Mouse (Mus musculus) MEL (cell line): Measurements from ENCODE around the gene Rhbdl2.

Experiments
- CTCF ChIP-seq, 3 experiments: IDR thresholded peaks in 2 of 3; conservative IDR thresholded peaks in 1 of 3; 2 replicates each; pipeline ENCODE4 v1.5.1; 2011 to 2012; ENCODE audit warnings: low read length in 3 of 3, low read depth in 2 of 3, mild to moderate bottlenecking in 2 of 3, improper control_type of control experiment in 1 of 3, inconsistent platforms in 1 of 3, mixed read lengths in 1 of 3, moderate library complexity in 1 of 3; ENCODE audit not compliant: control insufficient read depth in 1 of 3, insufficient read depth in 1 of 3, poor library complexity in 1 of 3, severe bottlenecking in 1 of 3
- GATA1 ChIP-seq: IDR thresholded peaks from 2 replicates; pipeline ENCODE4 v1.6.1; 2011; ENCODE audit warnings: low read depth, low read length, improper control_type of control experiment
- MEF2A ChIP-seq: IDR thresholded peaks from 2 replicates; pipeline ENCODE4 v1.6.1; 2014; ENCODE audit warnings: low read depth, mild to moderate bottlenecking, inconsistent platforms, low read length, improper control_type of control experiment; ENCODE audit not compliant: poor library complexity, insufficient replicate concordance, severe bottlenecking; ENCODE audit errors: extremely low read depth
- MXI1 ChIP-seq: IDR thresholded peaks from 2 replicates; pipeline ENCODE4 v1.6.1; 2011; ENCODE audit warnings: mild to moderate bottlenecking, low read depth, low read length, improper control_type of control experiment
- MYC ChIP-seq: IDR thresholded peaks from 2 replicates; pipeline ENCODE4 v1.6.1; 2011; ENCODE audit warnings: low read depth, mild to moderate bottlenecking, low read length, improper control_type of control experiment, moderate library complexity
- POLR2A ChIP-seq, 2 experiments: IDR thresholded peaks; 2 replicates each; pipeline ENCODE4 v1.6.1; 2011 to 2012; ENCODE audit warnings: low read length in 2 of 2, mild to moderate bottlenecking in 2 of 2, control low read depth in 1 of 2, improper control_type of control experiment in 1 of 2, low read depth in 1 of 2, moderate library complexity in 1 of 2; ENCODE audit not compliant: control insufficient read depth in 1 of 2, insufficient read depth in 1 of 2, poor library complexity in 1 of 2
- RAD21 ChIP-seq: IDR thresholded peaks from 2 replicates; pipeline ENCODE4 v1.6.1; 2011; ENCODE audit warnings: mild to moderate bottlenecking, low read depth, low read length, improper control_type of control experiment
- SIN3A ChIP-seq: IDR thresholded peaks from 2 replicates; pipeline ENCODE4 v1.6.1; 2012; ENCODE audit warnings: low read length, improper control_type of control experiment, inconsistent platforms
- TCF12 ChIP-seq: IDR thresholded peaks from 2 replicates; pipeline ENCODE4 v1.6.1; 2014; ENCODE audit warnings: low read depth, mild to moderate bottlenecking, inconsistent platforms, low read length, improper control_type of control experiment, moderate library complexity
- USF1 ChIP-seq: IDR thresholded peaks from 2 replicates; pipeline ENCODE4 v1.6.1; 2014; ENCODE audit warnings: low read depth, mild to moderate bottlenecking, inconsistent platforms, low read length, improper control_type of control experiment, moderate library complexity
- ZKSCAN1 ChIP-seq: IDR thresholded peaks from 2 replicates; pipeline ENCODE4 v1.6.1; 2012; ENCODE audit warnings: low read depth, mild to moderate bottlenecking, inconsistent platforms, low read length, improper control_type of control experiment, moderate library complexity

DNA sequence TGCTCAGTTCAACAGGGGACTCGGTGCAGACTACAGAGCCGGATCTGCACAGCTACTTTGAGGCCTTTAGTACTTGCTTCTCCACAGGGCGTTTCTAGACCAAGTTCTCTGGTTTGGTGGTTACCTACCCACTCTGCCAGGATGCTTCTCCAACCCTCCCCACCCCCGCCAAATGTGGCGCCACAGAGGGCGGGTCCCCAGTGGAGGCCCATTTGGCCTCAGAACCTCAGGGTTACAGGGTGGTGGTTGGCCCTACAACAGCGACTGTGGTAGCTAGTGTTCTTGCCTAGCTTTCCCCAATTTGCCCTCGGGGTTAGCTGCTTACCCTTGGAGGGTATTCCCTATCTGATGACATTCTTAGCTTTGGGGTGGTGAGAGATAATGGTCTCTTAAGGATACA lies 54.5 kb downstream of the Rhbdl2 start:
- TF ChIP-seq CTCF (IDR thresholded peaks at IDR 0.05 in 2 of 3, conservative IDR thresholded peaks at IDR 0.05 in 1 of 3; ENCODE audit: control insufficient read depth in 1 of 3, insufficient read depth in 1 of 3, low read depth in 2 of 3, low read length in 3 of 3, poor library complexity in 1 of 3, severe bottlenecking in 1 of 3), result no peak
- no peak for TF ChIP-seq ZKSCAN1
- TF ChIP-seq RAD21, result no peak
- no peak for TF ChIP-seq MYC
- no peak for TF ChIP-seq GATA1
- TF ChIP-seq MEF2A, result no peak
- no peak for TF ChIP-seq SIN3A
- TF ChIP-seq USF1, result no peak
- no peak for TF ChIP-seq POLR2A (IDR thresholded peaks at IDR 0.05; ENCODE audit: control insufficient read depth in 1 of 2, insufficient read depth in 1 of 2, low read depth in 1 of 2, low read length in 2 of 2, poor library complexity in 1 of 2)
- TF ChIP-seq TCF12, result no peak
- TF ChIP-seq MXI1, result no peak
